Comparison of ENCODE assay signal across 18 mouse cellular contexts in the genomic region with DNA sequence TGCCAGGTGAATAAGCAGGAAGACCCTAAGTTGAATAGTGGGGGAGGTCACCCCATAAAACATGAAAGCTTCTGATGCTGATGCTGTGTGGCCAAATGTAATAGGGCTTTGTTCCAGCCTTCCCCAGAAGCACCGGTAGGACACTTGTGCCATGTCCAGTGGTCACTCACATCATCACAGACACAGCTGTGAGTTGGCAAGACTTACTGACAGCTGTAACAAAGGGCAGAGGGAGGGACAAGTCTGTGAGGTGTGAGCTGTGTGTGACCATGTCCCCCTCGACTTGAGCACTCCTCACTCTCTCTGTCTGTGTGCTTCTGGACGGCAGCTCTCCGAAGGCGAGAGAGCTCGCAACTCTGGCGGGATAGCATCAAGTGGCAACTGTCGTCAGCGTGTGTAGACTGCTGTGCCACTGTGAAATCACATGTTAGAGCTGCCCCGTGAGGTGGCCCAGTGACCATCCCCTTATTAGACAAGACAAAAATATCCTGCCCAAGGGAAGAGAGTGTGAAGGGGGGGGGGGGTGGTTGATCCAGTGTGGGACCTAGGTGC. TPM values are rescaled to one million over a fixed set of nuclear protein-coding genes. Genes with fewer than 3 reads are reported as not detected.
"Had no signal": no experiment of that assay in that cellular context is flagged by ENCODE, and none has a peak within 500 bp of the region (broad histone marks: within the 10 kb centered on the region; RNA-seq: fewer than 3 reads in every experiment).

No protein-coding gene starts in this region.

- H3K27me3 ChIP-seq: limb, embryonic 12.5 days; liver, embryonic 13.5 days; midbrain, embryonic 15.5 days had no signal

- ATAC-seq: liver, postnatal 0 days; midbrain, embryonic 15.5 days had no signal

- DNase-seq: kidney, postnatal 36 days; layer of hippocampus, adult 9-11 months; layer of hippocampus, postnatal 36 days; liver; liver, embryonic 13.5 days; liver, postnatal 0 days; lung, postnatal 14 days; right cerebral cortex, postnatal 4 days; spleen, adult 18-20 months; thymus, adult 18-20 months; thymus, postnatal 14 days had no signal

- H3K9me3 ChIP-seq: limb, embryonic 12.5 days; liver, embryonic 13.5 days; megakaryocyte, embryonic 14.5 days; midbrain, embryonic 15.5 days; neural tube, embryonic 13.5 days had no signal

- H3K4me3 ChIP-seq: limb, embryonic 12.5 days; liver, embryonic 13.5 days; megakaryocyte, embryonic 14.5 days; midbrain, embryonic 15.5 days; neural tube, embryonic 13.5 days had no signal

- H3K4me2 ChIP-seq: limb, embryonic 12.5 days; liver, embryonic 13.5 days; midbrain, embryonic 11.5 days; midbrain, embryonic 15.5 days; neural tube, embryonic 13.5 days had no signal

- H3K36me3 ChIP-seq: liver, embryonic 13.5 days; midbrain, embryonic 15.5 days; neural tube, embryonic 13.5 days had no signal

- H3K4me1 ChIP-seq: midbrain, embryonic 15.5 days; neural tube, embryonic 13.5 days had no signal

- H3K9ac ChIP-seq: limb, embryonic 12.5 days; liver, embryonic 13.5 days; liver, postnatal 0 days; midbrain, embryonic 15.5 days; neural tube, embryonic 13.5 days had no signal

- H3K27ac ChIP-seq: limb, embryonic 12.5 days; liver, embryonic 13.5 days; macrophage; midbrain, embryonic 15.5 days; neural tube, embryonic 13.5 days had no signal

RNA-seq across cellular contexts. Expression of gene Lhfpl2, which starts 43.5 kb away (rescaled TPM):
- total RNA-seq: monocyte, adult 5-6 weeks had no signal
